Mouse (Mus musculus) brain, adult 10 weeks (tissue): ENCODE results near the gene Mefv. TPM values are rescaled to one million over a fixed set of nuclear protein-coding genes. Genes with fewer than 3 reads are reported as not detected.

Experiments
- polyA plus RNA-seq: library from polyadenylated mRNA; stranded (reverse); fragments of 350-450 nt; fragmentation: Illumina TruSeq; extraction: RNeasy Lipid Tissue Mini Kit (QIAGEN cat#74804); gene quantifications from one replicate; pipeline ENCODE4 v1.2.3, GENCODE M21; 2015; ENCODE audit warnings: low read depth, low replicate concordance

The Mefv gene
- not detected for polyA plus RNA-seq

DNA sequence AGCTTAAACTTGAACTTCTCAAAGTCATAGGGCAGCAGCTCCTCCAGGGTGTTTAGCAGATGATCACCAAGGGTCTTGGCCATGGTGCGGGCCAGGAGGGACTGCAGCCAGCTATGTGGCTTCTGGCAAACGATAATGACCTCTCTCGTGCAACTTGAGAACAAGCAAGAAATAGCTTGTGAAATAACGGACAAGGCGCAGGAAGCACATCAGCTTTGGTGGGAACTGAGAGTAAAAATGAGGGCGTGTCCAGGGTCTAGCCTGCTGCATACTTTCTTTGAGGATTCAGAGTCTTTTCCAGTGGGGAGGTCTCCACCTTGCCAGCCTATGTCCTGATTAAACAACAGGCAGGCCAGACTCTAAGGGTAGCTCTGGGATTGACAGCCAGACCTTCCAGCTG, at the start of gene Mefv:
Mefv (minus strand) TSS at position 118 of the 400 bp plus-strand sequence.

DNA sequence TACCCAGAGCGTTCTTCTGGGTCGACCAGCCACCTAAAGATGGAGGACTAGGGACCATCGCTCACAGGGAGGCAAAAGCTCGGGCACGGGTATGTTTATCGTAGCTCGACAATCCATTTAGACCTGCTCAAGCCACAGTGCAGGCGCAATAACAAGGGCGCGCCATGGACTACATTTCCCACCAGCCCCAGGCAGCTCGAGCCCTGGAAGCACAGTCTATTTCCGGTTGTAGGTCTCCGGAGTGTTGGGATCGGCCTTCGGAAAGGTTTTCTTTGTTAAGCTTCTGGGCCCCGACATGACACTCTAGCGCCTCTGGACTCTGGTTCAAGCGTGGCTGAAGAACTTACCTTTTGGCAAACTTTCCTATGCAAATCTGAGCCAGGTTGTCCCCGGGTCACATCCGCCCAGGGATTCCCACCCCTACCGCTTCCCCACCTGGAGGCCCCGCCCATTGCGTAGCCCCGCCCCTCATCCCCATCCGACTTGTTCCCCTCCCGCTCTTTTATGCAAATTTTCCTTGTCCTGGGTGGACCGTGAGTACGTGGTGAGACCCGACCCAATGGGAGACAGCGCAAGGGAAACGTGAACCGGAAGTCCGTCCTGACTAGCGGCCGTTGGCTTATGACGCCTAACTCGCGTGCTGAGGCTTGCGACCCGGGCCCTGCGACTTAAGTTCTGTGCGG, 25.7 kb upstream of the Mefv start, which contains the start of gene Zfp263:
Zfp263 (plus strand) TSS at position 591 of the 683 bp plus-strand sequence.

Other genes starting within 250 kb of the Mefv start
- not detected for gene Olfr161, start 127.1 kb downstream of the Mefv start, polyA plus RNA-seq
- gene Zfp263, start 26.0 kb upstream of the Mefv start, polyA plus RNA-seq, result 19.3 TPM
- gene Olfr15, start 112.8 kb upstream of the Mefv start, polyA plus RNA-seq, result not detected
- gene Zfp174, start 129.2 kb upstream of the Mefv start, polyA plus RNA-seq, result 3.3 TPM
- gene Naa60, start 154.3 kb upstream of the Mefv start, polyA plus RNA-seq, result 105 TPM
- gene Zfp597, start 166.5 kb upstream of the Mefv start, polyA plus RNA-seq, result 16.5 TPM
- gene Gm20695, start 166.6 kb upstream of the Mefv start, polyA plus RNA-seq, result 0.58 TPM
- gene 1700037C18Rik, start 190.6 kb upstream of the Mefv start, polyA plus RNA-seq, result 10.2 TPM
- 35.0 TPM for gene Cluap1, start 190.7 kb upstream of the Mefv start, polyA plus RNA-seq